Mouse (Mus musculus) adipose tissue, adult 10 weeks (tissue): ENCODE results near the gene Zfp968. TPM values are rescaled to one million over a fixed set of nuclear protein-coding genes. Genes with fewer than 3 reads are reported as not detected.

Experiments used
- polyA plus RNA-seq: library from polyadenylated mRNA; stranded (reverse); fragments of 350-450 nt; fragmentation: Illumina TruSeq; extraction: RNeasy Lipid Tissue Mini Kit (QIAGEN cat#74804); gene quantifications from one replicate; pipeline ENCODE4 v1.2.3, GENCODE M21; 2014; ENCODE audit warnings: low read depth, low replicate concordance

Zfp968 gene
- 5.9 TPM for polyA plus RNA-seq

DNA sequence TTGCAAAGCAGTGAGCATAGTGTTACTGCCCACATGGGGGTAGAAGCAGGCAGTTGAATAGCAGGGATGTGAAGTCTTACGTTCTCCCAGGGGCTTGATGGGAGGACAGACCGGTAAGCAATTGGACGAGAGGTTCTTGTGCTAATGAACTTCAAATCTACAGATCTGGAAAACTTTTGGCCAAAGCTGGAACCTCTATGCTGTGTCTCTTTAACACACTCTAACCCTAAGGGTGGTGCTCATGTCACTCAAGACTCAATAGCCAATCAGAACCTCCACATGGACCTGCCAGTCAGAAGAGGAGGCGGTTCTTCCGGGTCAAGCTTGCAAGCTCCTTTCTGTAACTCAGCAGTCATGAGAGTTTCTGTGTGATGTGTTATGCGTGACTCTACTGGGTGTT lies at the start of gene Zfp968:
TSS of gene Zfp968 (plus strand) at position 301 of the 400 bp plus-strand sequence.

DNA sequence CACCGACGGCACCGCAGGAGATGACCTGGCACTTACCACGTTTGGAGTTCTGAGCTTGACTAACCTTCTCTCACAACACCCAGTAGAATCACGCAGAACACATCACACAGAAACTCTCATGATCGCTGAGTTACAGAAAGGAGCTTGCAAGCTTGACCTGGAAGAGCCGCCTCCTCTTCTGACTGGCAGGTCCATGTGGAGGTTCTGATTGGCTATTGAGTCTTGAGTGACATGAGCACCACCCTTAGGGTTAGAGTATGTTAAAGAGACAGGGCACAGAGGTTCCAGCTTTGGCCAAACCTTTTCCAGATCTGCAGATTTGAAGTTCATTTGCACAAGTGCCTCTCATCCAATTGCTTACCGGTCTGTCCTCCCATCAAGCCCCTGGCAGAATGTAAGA lies 34.1 kb upstream of the Zfp968 start, which contains the start of gene Gm4631:
TSS of gene Gm4631 (minus strand) at position 101 of the 400 bp plus-strand sequence.

Other genes with a start within 250 kb of the Zfp968 start
- 5.1 TPM for gene Gm14399, start 230.4 kb upstream of the Zfp968 start, polyA plus RNA-seq
- gene Gm14443, start 196.6 kb upstream of the Zfp968 start, polyA plus RNA-seq: 0.82 TPM
- gene Gm14391, start 165.5 kb upstream of the Zfp968 start, polyA plus RNA-seq: 7.1 TPM
- not detected for gene Gm14440, start 97.3 kb upstream of the Zfp968 start, polyA plus RNA-seq
- 13.7 TPM for gene Gm4631, start 34.2 kb upstream of the Zfp968 start, polyA plus RNA-seq
- gene Gm4724, start 63.4 kb downstream of the Zfp968 start, polyA plus RNA-seq: 19.0 TPM
- 5.6 TPM for gene Zfp965, start 97.5 kb downstream of the Zfp968 start, polyA plus RNA-seq